Mouse (Mus musculus) intestine, embryonic 14.5 days (tissue): ENCODE measurements around the gene Fam204a. TPM values are rescaled to one million over a fixed set of nuclear protein-coding genes. Genes with fewer than 3 reads are reported as not detected.

Source experiments
- ATAC-seq: fragments of 200-750 bp; cut with Nextera tagmentation; replicated peaks from 2 replicates; pipeline ENCODE4 v1.8.0; 2017; ENCODE audit warnings: low read depth, moderate number of reproducible peaks, moderate TSS enrichment, moderate library complexity; ENCODE audit not compliant: low FRiP score, low TSS enrichment
- DNase-seq: peaks from one replicate; pipeline ENCODE4 v3.0.0-alpha.2; 2018; ENCODE audit warnings: low spot score
- H3K27ac ChIP-seq: fragments of 300-500 bp; sonication (generic); 2 replicates; pipeline ENCODE4 v1.5.1; 2014; ENCODE audit warnings: low read depth, mild to moderate bottlenecking, control low read depth
- H3K27me3 ChIP-seq: fragments of 300-500 bp; sonication (generic); replicated peaks from 2 replicates; pipeline ENCODE4 v1.6.1; 2014; ENCODE audit warnings: low read length, control low read depth; ENCODE audit not compliant: control insufficient read depth, insufficient read depth
- H3K36me3 ChIP-seq: fragments of 300-500 bp; sonication (generic); 2 replicates; pipeline ENCODE4 v1.6.1; 2014; ENCODE audit warnings: low read length, control low read depth; ENCODE audit not compliant: control insufficient read depth, insufficient read depth
- H3K4me1 ChIP-seq: fragments of 300-500 bp; sonication (generic); replicated peaks from 2 replicates; pipeline ENCODE4 v1.6.1; 2014; ENCODE audit warnings: low read length, control low read depth, mixed read lengths; ENCODE audit not compliant: control insufficient read depth, insufficient read depth
- H3K4me2 ChIP-seq: fragments of 300-500 bp; sonication (generic); 2 replicates; pipeline ENCODE4 v1.6.1; 2014; ENCODE audit warnings: low read length
- H3K4me3 ChIP-seq: fragments of 300-500 bp; sonication (generic); 2 replicates; pipeline ENCODE4 v1.5.1; 2014; ENCODE audit warnings: low read depth, low read length, control low read depth, mixed read lengths
- H3K9ac ChIP-seq: fragments of 300-500 bp; sonication (generic); 2 replicates; pipeline ENCODE4 v1.6.1; 2014; ENCODE audit warnings: mild to moderate bottlenecking, low read length
- H3K9me3 ChIP-seq: fragments of 300-500 bp; sonication (generic); 2 replicates; pipeline ENCODE4 v1.6.1; 2016; ENCODE audit warnings: low read length, control low read depth; ENCODE audit not compliant: control insufficient read depth
- WGBS: fragments of 180-500 bp; shearing (Covaris S2); extraction: QIAGEN DNeasy Blood & Tissue Kit; methylation state at CpG from one replicate; pipeline ENCODE4 v1.1.7; 2014; 5-methylcytosine and 5-hydroxymethylcytosine counted together
- polyA plus RNA-seq: library from polyadenylated mRNA; unstranded; fragments of >200 nt; fragmentation: Nextera tagmentation; extraction: Ambion mirVana; gene quantifications from 2 replicates; pipeline ENCODE4 v1.2.1, GENCODE M21; 2014

The Fam204a gene
- polyA plus RNA-seq, 1 experiment from 2014 or later, result 45.7 TPM

DNA sequence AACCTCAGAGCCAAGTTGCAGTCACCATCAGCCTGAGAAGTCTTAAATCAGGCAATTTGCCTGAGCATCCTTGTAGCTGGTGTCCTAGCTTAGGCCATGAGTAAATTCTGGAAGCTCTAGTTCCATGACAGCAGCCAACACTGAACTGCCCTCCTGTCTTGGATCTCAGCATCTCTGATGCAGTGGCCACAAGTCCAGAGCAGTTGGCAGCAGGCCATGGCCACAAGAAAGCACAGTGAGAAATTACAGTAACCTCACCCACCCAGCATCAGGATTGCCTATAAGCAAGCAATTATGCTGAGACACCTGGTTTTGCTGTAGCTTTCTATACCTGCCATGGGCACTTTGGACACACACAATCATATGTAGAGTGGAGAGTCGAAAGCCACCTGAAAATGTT, 73.4 kb downstream of the Fam204a start:
- Histone ChIP-seq H3K4me1 (no peaks in the 10 kb centered on the region), H3K27me3 (peaks cover 8% of the 10 kb centered on the region), H3K27ac (no peak overlapping the region), H3K9ac (no peak overlapping the region), H3K36me3 (no peaks in the 10 kb centered on the region), H3K4me3 (no peak overlapping the region), H3K9me3 (no peaks in the 10 kb centered on the region), H3K4me2 (no peak overlapping the region)
- DNase-seq (no peak), ATAC-seq (no peak)
- WGBS, result 85% methylated on average over 1 of the region's 1 CpGs

GRCm38 (mm10) chr19:60150056-60150455, 76.4 kb downstream of the Fam204a start:
- no peak for ATAC-seq
- Histone ChIP-seq H3K9ac (no peak overlapping the region), H3K9me3 (no peaks in the 10 kb centered on the region), H3K4me3 (no peak overlapping the region), H3K4me1 (no peaks in the 10 kb centered on the region), H3K36me3 (no peaks in the 10 kb centered on the region), H3K4me2 (no peak overlapping the region), H3K27me3 (peaks cover 35% of the 10 kb centered on the region), H3K27ac (no peak overlapping the region)
- DNase-seq, result no peak
- 84% methylated on average over 3 of the region's 3 CpGs for WGBS

DNA sequence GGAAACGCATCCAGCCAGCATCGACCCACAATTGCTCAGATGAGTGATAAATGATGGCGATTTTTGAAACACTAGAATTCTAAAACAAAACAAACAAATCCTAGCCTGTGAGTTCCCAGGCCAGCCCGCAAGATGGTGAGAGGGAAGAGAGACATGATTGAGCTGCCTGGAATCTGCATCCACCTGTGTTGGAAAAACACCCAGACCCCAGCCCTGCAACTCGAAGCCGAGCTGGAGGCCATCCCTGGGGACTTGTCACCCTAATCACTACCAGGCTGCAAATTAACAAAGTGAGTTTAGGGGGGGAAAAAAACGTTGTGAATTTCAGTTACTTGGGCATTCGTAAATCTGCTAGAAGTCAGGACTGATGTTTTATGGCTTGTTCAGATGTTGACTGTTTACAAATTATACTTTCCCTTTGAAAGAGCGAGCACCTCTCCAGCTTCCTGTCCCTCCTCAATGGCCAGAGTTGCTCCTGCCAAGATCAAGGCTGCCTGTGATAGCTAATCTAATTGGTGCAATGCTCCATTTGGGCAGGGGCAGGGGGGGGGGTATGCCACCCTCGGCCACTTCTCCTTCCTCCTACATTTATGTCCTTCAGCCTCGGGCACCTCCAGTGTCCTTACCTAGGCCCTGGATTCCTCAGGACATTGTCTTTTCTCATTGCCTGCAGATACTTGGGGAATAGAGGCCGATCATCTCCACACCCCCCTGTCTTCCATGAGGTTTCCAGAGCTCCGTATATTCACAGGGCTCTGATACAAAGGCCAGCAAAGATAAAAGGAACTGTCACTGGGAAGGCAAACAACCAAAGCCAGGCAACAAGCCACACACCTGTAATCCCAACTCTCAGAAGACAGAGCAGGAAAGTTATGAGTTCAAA, 77.2 kb downstream of the Fam204a start:
- no peak for DNase-seq
- Histone ChIP-seq H3K36me3 (no peaks in the 10 kb centered on the region), H3K4me1 (no peaks in the 10 kb centered on the region), H3K9me3 (no peaks in the 10 kb centered on the region), H3K4me2 (no peak overlapping the region), H3K27me3 (peaks cover 40% of the 10 kb centered on the region), H3K9ac (no peak overlapping the region), H3K27ac (no peak overlapping the region), H3K4me3 (no peak overlapping the region)
- 19% methylated on average over 13 of the region's 13 CpGs for WGBS
- no peak for ATAC-seq

Other genes with a start within 250 kb of the Fam204a start
- not detected in 2 replicates for gene Prlhr, start 241.6 kb upstream of the Fam204a start, polyA plus RNA-seq